Mouse (Mus musculus): Measurements from ENCODE around the gene Zfp526.

DNA sequence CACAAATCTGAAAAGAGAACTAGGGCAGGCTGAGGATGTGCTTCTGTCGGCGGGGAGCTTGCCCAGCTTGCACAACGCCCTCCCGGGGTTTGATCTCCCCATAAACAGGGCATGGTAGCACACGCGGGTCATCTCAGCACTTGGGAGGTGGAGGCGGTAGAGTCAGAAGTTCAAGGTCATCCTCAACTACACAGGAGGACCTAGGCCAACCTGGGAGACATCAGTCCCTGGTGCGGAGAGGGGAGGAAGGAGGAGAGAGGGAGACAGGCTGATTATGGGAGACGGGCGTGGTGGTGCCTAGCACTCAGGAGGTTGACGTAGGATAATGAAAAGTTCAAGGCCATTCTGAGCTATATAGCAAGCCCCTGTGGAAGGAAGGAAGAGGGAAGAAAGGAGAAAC is 30.4 kb upstream of the Zfp526 start:
- no peak for TF ChIP-seq GATA1 (IDR thresholded peaks at IDR 0.05; ENCODE audit: low read length)
- TF ChIP-seq TAL1 (IDR thresholded peaks at IDR 0.05; ENCODE audit: low read length): no peak

Measured in erythroblast, embryonic 14.5 days (primary cell).